Mouse (Mus musculus): ENCODE measurements at regions not wholly inside any gene's neighbourhood (a gene's known extent, or its start where the extent isn't known, plus 50 kb on each side); places are given as distances from the start of the nearest gene placed in this dataset.

GRCm38 (mm10) chr6:31061813-31062212 lies 102.9 kb upstream of the Klf14 start:
- H3K27ac ChIP-seq (replicated peaks), result no peak overlapping the region
- H3K4me3 ChIP-seq (replicated peaks), result no peak overlapping the region
- H3K9ac ChIP-seq, result no peak overlapping the region
- ATAC-seq (ENCODE audit: insufficient read depth), result no peak
- H3K9me3 ChIP-seq (replicated peaks), result no peaks in the 10 kb centered on the region
- no peaks in the 10 kb centered on the region for H3K4me1 ChIP-seq (replicated peaks)
- no peak overlapping the region for H3K4me2 ChIP-seq
- H3K36me3 ChIP-seq (replicated peaks), result peaks cover 9% of the 10 kb centered on the region; the same call in 1 of the 2 replicates
- H3K27me3 ChIP-seq, result no peaks in the 10 kb centered on the region
- WGBS (ENCODE audit: insufficient replicate concordance), result 69% methylated on average over 4 of the region's 4 CpGs

- Histone ChIP-seq H3K9ac (no peak overlapping the region), H3K27ac (replicated peaks) (no peak overlapping the region), H3K27me3 (no peaks in the 10 kb centered on the region), H3K4me1 (replicated peaks) (no peaks in the 10 kb centered on the region), H3K4me2 (no peak overlapping the region), H3K9me3 (replicated peaks) (no peaks in the 10 kb centered on the region), H3K36me3 (replicated peaks) (peaks cover 9% of the 10 kb centered on the region; the same call in 1 of the 2 replicates), H3K4me3 (replicated peaks) (no peak overlapping the region)
- no peak for ATAC-seq (ENCODE audit: insufficient read depth)
- WGBS (ENCODE audit: insufficient replicate concordance), result 56% methylated on average over 9 of the region's 9 CpGs
Observed at GRCm38 (mm10) chr6:31065419-31065818, 106.5 kb upstream of the Klf14 start.

GRCm38 (mm10) chr6:31066861-31067260 lies 108.0 kb upstream of the Klf14 start:
- no peak overlapping the region for H3K4me2 ChIP-seq
- H3K9ac ChIP-seq, result no peak overlapping the region
- no peaks in the 10 kb centered on the region for H3K27me3 ChIP-seq
- no peak for ATAC-seq (ENCODE audit: insufficient read depth)
- H3K27ac ChIP-seq (replicated peaks), result no peak overlapping the region
- no peak overlapping the region for H3K4me3 ChIP-seq (replicated peaks)
- no peaks in the 10 kb centered on the region for H3K9me3 ChIP-seq (replicated peaks)
- H3K4me1 ChIP-seq (replicated peaks), result no peaks in the 10 kb centered on the region
- peaks cover 8% of the 10 kb centered on the region; the same call in 1 of the 2 replicates for H3K36me3 ChIP-seq (replicated peaks)
- 80% methylated on average over 5 of the region's 5 CpGs for WGBS (ENCODE audit: insufficient replicate concordance)

- Histone ChIP-seq H3K4me1 (replicated peaks) (no peaks in the 10 kb centered on the region), H3K27ac (replicated peaks) (no peak overlapping the region), H3K27me3 (no peaks in the 10 kb centered on the region), H3K9me3 (replicated peaks) (no peaks in the 10 kb centered on the region), H3K9ac (no peak overlapping the region), H3K4me2 (no peak overlapping the region), H3K4me3 (replicated peaks) (no peak overlapping the region), H3K36me3 (replicated peaks) (peaks cover 2% of the 10 kb centered on the region; the same call in 1 of the 2 replicates)
- WGBS (ENCODE audit: insufficient replicate concordance), result 62% methylated on average over 7 of the region's 7 CpGs
- ATAC-seq (ENCODE audit: insufficient read depth), result no peak
Observed at GRCm38 (mm10) chr6:31067453-31067852, 108.6 kb upstream of the Klf14 start.

- Histone ChIP-seq H3K4me2 (no peak overlapping the region), H3K27me3 (no peaks in the 10 kb centered on the region), H3K36me3 (replicated peaks) (no peaks in the 10 kb centered on the region), H3K4me3 (replicated peaks) (no peak overlapping the region), H3K9me3 (replicated peaks) (no peaks in the 10 kb centered on the region), H3K27ac (replicated peaks) (no peak overlapping the region), H3K4me1 (replicated peaks) (no peaks in the 10 kb centered on the region), H3K9ac (no peak overlapping the region)
- ATAC-seq (ENCODE audit: insufficient read depth), result no peak
- WGBS (ENCODE audit: insufficient replicate concordance), result 72% methylated on average over 13 of the region's 13 CpGs
Observed at GRCm38 (mm10) chr6:31069243-31069642, 110.4 kb upstream of the Klf14 start.

- H3K27ac ChIP-seq (replicated peaks), result no peak overlapping the region
- WGBS (ENCODE audit: insufficient replicate concordance), result 83% methylated on average over 6 of the region's 6 CpGs
Observed at GRCm38 (mm10) chr6:31070537-31070936, 111.7 kb upstream of the Klf14 start.

GRCm38 (mm10) chr6:31070966-31071365 lies 112.1 kb upstream of the Klf14 start:
- Histone ChIP-seq H3K9me3 (replicated peaks) (no peaks in the 10 kb centered on the region), H3K4me3 (replicated peaks) (no peak overlapping the region), H3K4me1 (replicated peaks) (0 out of 2 replicates have a peak, but pooled peaks cover 1% of the 10 kb centered on the region), H3K27me3 (no peaks in the 10 kb centered on the region), H3K9ac (no peak overlapping the region), H3K4me2 (no peak overlapping the region), H3K27ac (replicated peaks) (no peak overlapping the region), H3K36me3 (replicated peaks) (no peaks in the 10 kb centered on the region)
- ATAC-seq (ENCODE audit: insufficient read depth), result no peak
- WGBS (ENCODE audit: insufficient replicate concordance), result 77% methylated on average over 9 of the region's 9 CpGs

More at GRCm38 (mm10) chr6:31070537-31070936, 111.7 kb upstream of the Klf14 start:
- H3K4me1 ChIP-seq (replicated peaks), result no peaks in the 10 kb centered on the region
- no peak for ATAC-seq (ENCODE audit: insufficient read depth)
- no peak overlapping the region for H3K4me3 ChIP-seq (replicated peaks)
- H3K27me3 ChIP-seq, result no peaks in the 10 kb centered on the region
- H3K36me3 ChIP-seq (replicated peaks), result no peaks in the 10 kb centered on the region
- no peaks in the 10 kb centered on the region for H3K9me3 ChIP-seq (replicated peaks)
- no peak overlapping the region for H3K9ac ChIP-seq
- H3K4me2 ChIP-seq, result no peak overlapping the region

GRCm38 (mm10) chr6:31072072-31072471 lies 113.2 kb upstream of the Klf14 start:
- no peaks in the 10 kb centered on the region for H3K9me3 ChIP-seq (replicated peaks)
- H3K4me3 ChIP-seq (replicated peaks), result no peak overlapping the region
- H3K9ac ChIP-seq, result no peak overlapping the region
- 64% methylated on average over 7 of the region's 7 CpGs for WGBS (ENCODE audit: insufficient replicate concordance)
- H3K4me2 ChIP-seq, result no peak overlapping the region
- H3K27ac ChIP-seq (replicated peaks), result no peak overlapping the region
- H3K36me3 ChIP-seq (replicated peaks), result no peaks in the 10 kb centered on the region
- 0 out of 2 replicates have a peak, but pooled peaks cover 3% of the 10 kb centered on the region for H3K4me1 ChIP-seq (replicated peaks)
- H3K27me3 ChIP-seq, result no peaks in the 10 kb centered on the region
- ATAC-seq (ENCODE audit: insufficient read depth), result no peak

GRCm38 (mm10) chr6:31072559-31072958 lies 113.7 kb upstream of the Klf14 start:
- H3K27ac ChIP-seq (replicated peaks), result no peak overlapping the region
- no peak overlapping the region for H3K9ac ChIP-seq
- peaks cover 7% of the 10 kb centered on the region; the same call in 1 of the 2 replicates for H3K4me1 ChIP-seq (replicated peaks)
- H3K36me3 ChIP-seq (replicated peaks), result no peaks in the 10 kb centered on the region
- no peaks in the 10 kb centered on the region for H3K9me3 ChIP-seq (replicated peaks)
- 50% methylated on average over 5 of the region's 5 CpGs for WGBS (ENCODE audit: insufficient replicate concordance)
- H3K4me3 ChIP-seq (replicated peaks), result no peak overlapping the region
- no peak overlapping the region for H3K4me2 ChIP-seq
- ATAC-seq (ENCODE audit: insufficient read depth), result no peak
- no peaks in the 10 kb centered on the region for H3K27me3 ChIP-seq

- ATAC-seq (ENCODE audit: insufficient read depth), result no peak
- Histone ChIP-seq H3K27ac (replicated peaks) (no peak overlapping the region), H3K27me3 (no peaks in the 10 kb centered on the region), H3K4me2 (no peak overlapping the region), H3K36me3 (replicated peaks) (no peaks in the 10 kb centered on the region), H3K9ac (no peak overlapping the region), H3K4me3 (replicated peaks) (no peak overlapping the region), H3K4me1 (replicated peaks) (peaks cover 15% of the 10 kb centered on the region), H3K9me3 (replicated peaks) (no peaks in the 10 kb centered on the region)
- WGBS (ENCODE audit: insufficient replicate concordance), result 72% methylated on average over 8 of the region's 8 CpGs
Observed at GRCm38 (mm10) chr6:31073338-31073737, 114.5 kb upstream of the Klf14 start.

GRCm38 (mm10) chr6:31074394-31074793 lies 115.5 kb upstream of the Klf14 start:
- H3K4me2 ChIP-seq, result no peak overlapping the region
- H3K27ac ChIP-seq (replicated peaks), result no peak overlapping the region
- 69% methylated on average over 9 of the region's 9 CpGs for WGBS (ENCODE audit: insufficient replicate concordance)
- H3K4me3 ChIP-seq (replicated peaks), result no peak overlapping the region
- no peaks in the 10 kb centered on the region for H3K9me3 ChIP-seq (replicated peaks)
- H3K36me3 ChIP-seq (replicated peaks), result no peaks in the 10 kb centered on the region
- H3K4me1 ChIP-seq (replicated peaks), result peaks cover 18% of the 10 kb centered on the region
- no peak overlapping the region for H3K9ac ChIP-seq
- no peak for ATAC-seq (ENCODE audit: insufficient read depth)
- no peaks in the 10 kb centered on the region for H3K27me3 ChIP-seq

- no peak overlapping the region for H3K4me2 ChIP-seq
- H3K4me1 ChIP-seq (replicated peaks), result peaks cover 21% of the 10 kb centered on the region
- WGBS (ENCODE audit: insufficient replicate concordance), result 56% methylated on average over 2 of the region's 2 CpGs
- no peak overlapping the region for H3K9ac ChIP-seq
- no peak overlapping the region for H3K4me3 ChIP-seq (replicated peaks)
- no peaks in the 10 kb centered on the region for H3K27me3 ChIP-seq
- H3K36me3 ChIP-seq (replicated peaks), result no peaks in the 10 kb centered on the region
- no peak for ATAC-seq (ENCODE audit: insufficient read depth)
- no peaks in the 10 kb centered on the region for H3K9me3 ChIP-seq (replicated peaks)
- H3K27ac ChIP-seq (replicated peaks), result no peak overlapping the region
Observed at GRCm38 (mm10) chr6:31075209-31075571, 116.3 kb upstream of the Klf14 start.

Measured in liver, embryonic 15.5 days (tissue).